Mouse (Mus musculus): ENCODE data around the gene Fnbp4. TPM values are rescaled to one million over a fixed set of nuclear protein-coding genes. Genes with fewer than 3 reads are reported as not detected.

Gene Fnbp4
- polyA plus RNA-seq (2017; shearing (Covaris generic)): 198 TPM

DNA sequence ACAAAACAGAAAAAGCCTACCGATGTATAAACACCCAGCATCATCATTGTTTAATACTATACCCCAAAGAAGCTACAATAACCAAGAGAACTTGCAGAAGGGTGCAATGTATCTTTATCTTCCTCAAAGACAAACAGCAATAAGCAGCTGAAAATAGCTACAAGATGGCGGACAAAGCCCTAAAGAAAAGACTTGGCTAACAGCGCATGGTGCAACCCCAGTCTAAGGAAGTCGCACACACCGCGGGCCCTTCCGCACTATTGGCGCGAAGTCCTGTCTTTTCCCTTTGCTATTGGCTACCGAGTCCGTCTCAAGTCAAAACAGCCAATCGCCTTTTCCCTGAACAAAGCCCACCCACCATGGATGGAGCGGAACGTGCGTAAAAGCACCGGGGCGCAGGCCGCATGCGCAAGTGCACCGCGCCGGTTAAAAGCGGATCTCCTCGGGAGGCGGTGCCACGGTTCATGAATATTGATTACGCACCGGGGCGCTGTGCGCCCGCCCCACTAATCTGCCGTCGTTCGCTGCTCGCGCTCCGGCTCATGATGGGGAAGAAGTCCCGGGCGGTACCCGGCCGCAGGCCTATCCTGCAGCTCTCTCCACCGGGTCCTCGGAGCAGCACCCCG, at the start of gene Fnbp4:
Fnbp4 (plus strand) TSS at position 318 of the 626 bp plus-strand sequence.

DNA sequence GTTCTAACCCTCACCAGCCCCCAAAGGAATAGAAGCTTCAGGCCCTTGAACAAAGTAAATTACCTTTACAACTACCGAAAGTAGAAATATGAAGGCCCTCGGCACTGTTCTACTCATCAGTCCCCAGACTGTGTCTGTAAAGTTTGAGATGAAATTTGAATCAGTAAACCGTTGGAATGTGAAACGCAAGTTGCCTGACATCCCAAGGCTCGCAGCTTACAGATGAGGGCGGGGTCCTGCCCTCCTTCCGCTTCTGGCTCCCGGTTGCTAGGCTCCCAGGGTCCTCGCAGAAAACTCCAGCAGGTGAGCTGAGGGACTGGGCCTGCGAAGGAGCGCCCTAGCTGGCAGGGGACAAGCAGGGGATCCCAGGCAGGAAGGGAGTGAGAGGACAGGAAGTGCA, 37.3 kb downstream of the Fnbp4 start, which contains the start of gene Agbl2:
Agbl2 (plus strand) TSS at position 270 of the 400 bp plus-strand sequence.

Other genes with a start within 250 kb of the Fnbp4 start
- gene Ptprj, start 164.7 kb upstream of the Fnbp4 start, polyA plus RNA-seq (2017; shearing (Covaris generic)): 6.8 TPM
- gene Nup160, start 68.2 kb upstream of the Fnbp4 start, polyA plus RNA-seq (2017; shearing (Covaris generic)): 51.8 TPM
- not detected for gene Agbl2, start 37.4 kb downstream of the Fnbp4 start, polyA plus RNA-seq (2017; shearing (Covaris generic))
- 138 TPM for gene Mtch2, start 101.8 kb downstream of the Fnbp4 start, polyA plus RNA-seq (2017; shearing (Covaris generic))
- 3.0 TPM for gene C1qtnf4, start 140.5 kb downstream of the Fnbp4 start, polyA plus RNA-seq (2017; shearing (Covaris generic))
- gene Kbtbd4, start 159.4 kb downstream of the Fnbp4 start, polyA plus RNA-seq (2017; shearing (Covaris generic)): 41.9 TPM
- gene Ndufs3, start 159.5 kb downstream of the Fnbp4 start, polyA plus RNA-seq (2017; shearing (Covaris generic)): 163 TPM
- gene Celf1, start 195.0 kb downstream of the Fnbp4 start, polyA plus RNA-seq (2017; shearing (Covaris generic)): 115 TPM

Measured in CD4-positive, CD25-positive, alpha-beta regulatory T cell (primary cell).